Mouse (Mus musculus) kidney, adult 2 months (tissue): ENCODE results near the gene Slit3.

ENCODE experiments used
- CTCF ChIP-seq: fragments of 200-500 bp; conservative IDR thresholded peaks from 2 replicates; pipeline ENCODE4 v1.5.1; 2011; ENCODE audit warnings: low read depth, mild to moderate bottlenecking, control low read depth, low read length, moderate library complexity, mixed read lengths; ENCODE audit not compliant: insufficient read depth, insufficient read length
- POLR2A ChIP-seq: fragments of 200-500 bp; IDR thresholded peaks from one replicate; pipeline ENCODE4 v1.6.1; 2011; ENCODE audit warnings: low read depth, low read length, control low read depth

DNA sequence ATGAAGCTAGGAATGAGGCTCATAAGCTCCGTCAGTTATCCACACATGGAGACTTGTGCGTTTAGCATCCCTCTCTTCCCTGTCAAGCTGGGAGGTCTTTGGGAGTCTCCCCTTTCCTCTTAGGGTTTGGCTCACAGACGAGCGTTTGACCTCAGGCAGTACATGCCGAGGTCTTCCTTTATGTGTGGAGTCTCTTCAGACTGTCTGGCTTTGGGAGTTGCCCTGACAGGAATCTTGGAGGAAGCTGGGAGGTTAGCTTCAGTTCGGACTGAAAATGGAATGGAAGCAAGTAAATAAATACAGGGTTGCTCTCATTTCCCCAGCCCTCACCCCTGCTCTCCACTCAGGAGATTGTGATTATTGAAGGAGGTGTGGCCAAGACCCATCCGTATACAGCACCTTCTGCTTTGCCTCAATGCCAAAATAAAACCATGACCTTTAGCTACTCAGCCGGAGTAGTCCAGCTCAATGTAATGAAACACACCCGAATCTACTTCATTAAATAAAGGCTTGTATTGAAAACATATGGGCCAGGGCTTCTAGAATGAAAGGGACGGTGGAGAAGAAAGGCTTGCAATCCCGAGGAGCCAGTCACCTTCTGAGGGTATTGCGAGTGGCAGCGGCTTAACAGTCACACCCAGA is 297.0 kb downstream of the Slit3 start:
- no peak for TF ChIP-seq CTCF
- TF ChIP-seq POLR2A: no peak
